Mouse (Mus musculus): ENCODE results near the gene Ibtk.
A peak's percentile ranks its signal among the peaks of the same experiment; 100 is the strongest.

Ibtk gene

DNA sequence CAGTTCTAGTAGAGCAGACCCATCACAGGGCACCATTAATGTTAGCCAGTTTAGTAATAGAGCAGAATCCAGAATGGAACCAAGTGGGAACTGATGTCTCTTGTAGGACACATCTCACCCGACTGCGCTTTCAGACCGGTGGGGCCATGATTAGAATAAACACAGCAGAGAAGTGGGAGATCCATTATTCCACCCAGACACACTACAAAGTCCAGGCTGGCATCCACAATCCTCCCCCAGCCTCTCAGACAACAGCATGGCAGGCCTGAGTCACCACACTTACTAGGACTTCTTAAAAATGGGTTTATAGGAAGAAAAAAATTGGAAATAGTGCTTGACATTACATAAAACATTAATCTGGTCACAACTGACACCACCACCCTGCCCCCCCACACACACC lies 53.5 kb downstream of the Ibtk start:
- DNase-seq = no peak

DNA sequence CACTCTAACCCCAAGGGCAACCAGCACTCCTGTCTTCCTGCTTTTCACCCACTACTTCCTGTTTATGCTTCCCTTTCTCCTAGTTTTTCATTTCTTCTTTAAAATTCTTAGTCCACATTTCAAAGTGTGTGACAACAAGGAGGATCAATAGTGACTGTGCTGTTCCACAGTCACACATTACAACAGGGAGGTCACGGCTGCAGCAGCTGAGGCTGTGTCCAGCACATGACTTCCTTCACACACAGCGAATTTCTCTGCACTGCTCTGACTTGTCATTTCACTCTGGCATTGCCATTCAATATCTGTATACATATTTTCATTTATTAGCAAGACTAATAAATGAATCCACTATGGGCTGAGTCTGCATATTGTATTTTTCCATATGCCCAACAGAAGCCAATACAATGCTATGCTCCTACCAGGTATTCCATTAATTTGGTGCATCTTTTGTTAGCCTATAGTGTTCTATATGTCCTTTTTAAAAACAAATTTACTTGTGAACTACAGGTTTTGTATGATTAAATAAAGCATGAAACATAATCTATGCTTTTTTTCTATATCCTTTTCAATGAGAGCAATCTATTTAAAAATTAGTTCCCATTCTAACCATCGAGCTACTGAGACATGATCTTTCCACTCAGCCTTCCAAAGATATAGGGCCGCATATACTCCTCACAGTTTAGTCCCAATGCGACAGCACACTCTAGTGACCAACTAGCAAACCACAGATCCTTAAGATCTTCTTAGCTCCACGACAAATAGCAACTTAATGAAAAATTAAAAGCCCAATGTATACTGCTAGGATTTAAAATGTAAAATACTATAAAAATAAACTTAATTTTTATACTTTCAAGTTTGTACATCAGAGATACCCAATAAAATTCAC lies 55.7 kb downstream of the Ibtk start:
- peak; percentile 62 for DNase-seq

DNA sequence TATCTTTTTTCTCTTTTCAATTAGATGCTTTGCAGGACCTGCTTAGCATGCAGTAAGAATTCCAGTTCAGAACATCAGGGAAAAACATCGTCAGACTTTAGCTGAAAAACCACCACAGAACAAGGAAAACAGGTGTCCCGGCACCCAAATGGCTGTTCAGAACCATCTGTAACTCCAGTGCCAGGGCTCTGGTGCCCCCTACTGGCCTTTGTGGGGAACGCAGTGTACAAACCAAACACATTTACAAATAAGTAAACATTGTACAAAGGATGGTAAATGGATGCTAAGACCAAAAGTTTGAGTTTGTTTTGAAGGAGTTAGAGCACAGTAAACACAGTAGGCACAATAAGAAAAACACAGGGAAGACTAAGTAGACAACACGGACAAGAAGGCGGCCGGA lies 64.1 kb downstream of the Ibtk start:
- DNase-seq = no peak

DNA sequence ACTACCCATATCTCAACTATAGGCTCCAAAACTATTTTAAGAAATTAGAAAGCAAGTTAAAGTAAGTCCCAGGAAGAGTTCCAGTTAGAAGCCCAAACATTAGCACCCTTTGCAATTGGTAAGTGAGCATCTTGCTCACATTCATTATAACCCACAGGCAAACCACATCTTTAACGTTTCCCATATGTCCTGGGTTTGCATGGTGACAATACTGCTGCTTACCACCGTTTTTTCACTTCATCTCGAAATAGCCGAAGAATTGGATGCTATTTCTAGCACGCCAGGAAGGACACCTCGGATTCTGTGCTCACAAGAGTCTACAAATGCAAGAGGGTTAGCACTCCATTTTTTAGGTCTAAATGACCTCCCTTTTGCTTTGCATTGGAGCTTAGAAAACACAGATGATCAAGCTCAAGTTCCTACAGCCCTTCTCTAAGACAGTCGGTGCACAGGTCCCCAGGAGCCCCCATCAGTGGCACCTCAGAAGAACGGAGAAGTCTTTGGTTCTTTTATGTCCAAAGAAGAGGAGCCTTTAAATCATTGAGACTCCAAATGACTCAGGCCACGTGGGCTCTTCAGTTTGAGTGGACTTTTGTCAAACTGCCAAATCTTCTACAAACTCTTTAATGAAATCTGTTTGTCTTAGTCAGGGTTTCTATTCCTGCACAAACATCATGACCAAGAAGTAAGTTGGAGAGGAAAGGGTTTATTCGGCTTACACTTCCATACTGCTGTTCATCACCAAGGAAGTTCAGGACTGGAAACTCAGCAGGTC lies 73.8 kb downstream of the Ibtk start:
- DNase-seq = no peak

DNA sequence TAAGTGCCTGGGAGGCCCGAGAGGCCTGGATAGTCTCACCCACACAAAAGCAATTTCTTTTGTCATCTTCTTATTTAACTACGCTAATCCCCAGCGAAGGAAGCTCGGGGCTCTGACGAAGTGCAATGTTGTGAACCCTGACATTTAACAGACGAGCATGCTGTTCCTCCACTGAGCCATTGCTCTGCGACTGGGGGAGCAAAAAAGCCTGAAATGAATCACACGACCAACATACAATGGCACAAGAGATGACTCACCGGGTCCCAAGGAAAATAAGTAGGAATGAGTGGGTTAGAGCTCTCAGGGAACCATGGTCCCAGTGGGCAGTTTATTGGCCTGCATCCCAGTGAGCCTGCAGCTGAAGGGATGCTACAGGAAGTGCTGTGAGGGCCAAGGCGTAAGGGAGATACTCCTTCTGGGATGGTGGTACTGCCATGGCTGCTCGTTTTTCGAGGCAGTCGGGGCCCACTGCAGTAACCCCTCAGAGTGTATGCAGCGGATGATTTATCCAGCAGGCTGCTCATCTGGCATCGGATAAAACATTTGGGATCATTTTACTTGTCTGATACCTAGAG lies 75.1 kb downstream of the Ibtk start:
- no peak for DNase-seq

DNA sequence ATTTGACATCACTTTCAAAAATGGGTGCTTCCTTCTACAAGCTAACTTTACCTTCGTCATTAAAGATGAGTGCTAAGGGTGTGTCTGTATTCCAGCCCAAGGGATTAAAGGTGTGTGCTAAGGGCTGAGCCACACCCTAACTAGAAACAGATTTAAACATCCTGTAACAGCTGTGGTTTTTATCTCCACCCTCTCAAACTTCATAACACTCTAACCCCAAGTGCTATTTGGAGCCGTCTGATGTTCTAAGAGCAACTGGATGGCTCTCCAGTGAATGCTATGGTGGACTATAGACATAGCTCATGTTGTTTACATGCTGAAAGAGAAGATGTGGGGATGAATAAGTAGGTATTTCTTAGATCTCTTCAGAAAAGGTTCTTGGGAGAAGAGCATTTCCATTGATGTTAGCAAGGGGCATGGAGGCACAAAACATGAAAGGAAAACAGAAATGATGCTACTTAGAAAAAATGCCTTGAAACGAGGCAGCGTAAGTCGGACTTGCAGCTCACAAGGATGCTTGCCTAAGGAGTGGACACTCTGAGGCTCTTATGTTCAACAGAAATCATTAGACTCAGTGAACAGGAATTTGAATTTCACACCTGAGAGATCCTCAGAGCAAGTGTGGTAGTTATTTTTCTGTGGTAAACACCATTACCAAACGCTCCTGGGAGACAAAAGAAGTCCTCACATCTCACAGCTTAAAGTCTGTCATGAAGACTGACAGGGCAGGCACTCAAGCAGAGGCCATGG lies 77.4 kb downstream of the Ibtk start:
- no peak for DNase-seq

DNA sequence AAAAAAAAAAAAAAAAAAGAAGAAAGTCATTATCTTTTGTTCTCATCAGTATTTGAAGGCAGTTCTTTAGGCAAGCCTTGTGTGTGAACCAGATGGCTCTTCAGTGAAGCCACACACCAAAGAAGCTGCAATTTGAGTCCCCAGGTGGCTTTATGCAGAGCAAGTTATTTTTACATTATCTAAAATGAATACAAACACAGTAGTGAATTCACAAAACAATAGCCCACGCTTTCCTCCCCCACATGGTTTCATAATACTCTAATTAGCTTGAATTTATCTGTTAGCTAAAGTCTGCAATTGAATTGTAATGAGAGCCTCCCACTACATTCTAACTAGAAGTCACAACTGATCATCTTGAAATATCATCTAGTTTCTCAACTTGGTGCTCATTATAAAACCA lies 84.8 kb downstream of the Ibtk start:
- DNase-seq = no peak

DNA sequence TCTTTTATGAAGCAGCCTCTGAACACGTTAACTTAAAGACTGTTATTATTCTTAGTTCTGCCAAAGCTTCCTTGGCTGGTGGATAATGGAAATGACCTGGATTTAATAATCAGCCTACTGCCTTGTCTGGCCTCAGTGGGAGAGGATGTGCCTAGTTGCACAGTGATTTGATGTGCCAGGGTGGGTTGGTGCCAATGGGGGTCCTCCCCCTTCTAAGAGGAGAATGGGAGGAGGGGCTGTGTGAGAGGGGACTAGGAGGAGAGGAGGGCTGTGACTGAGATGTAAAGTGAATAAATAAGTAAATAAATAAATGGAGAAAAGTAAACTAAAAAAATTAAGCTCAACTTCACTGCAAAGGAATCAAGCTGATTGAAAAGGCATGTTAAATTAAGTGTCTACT lies 85.3 kb downstream of the Ibtk start:
- DNase-seq = peak; percentile 20

DNA sequence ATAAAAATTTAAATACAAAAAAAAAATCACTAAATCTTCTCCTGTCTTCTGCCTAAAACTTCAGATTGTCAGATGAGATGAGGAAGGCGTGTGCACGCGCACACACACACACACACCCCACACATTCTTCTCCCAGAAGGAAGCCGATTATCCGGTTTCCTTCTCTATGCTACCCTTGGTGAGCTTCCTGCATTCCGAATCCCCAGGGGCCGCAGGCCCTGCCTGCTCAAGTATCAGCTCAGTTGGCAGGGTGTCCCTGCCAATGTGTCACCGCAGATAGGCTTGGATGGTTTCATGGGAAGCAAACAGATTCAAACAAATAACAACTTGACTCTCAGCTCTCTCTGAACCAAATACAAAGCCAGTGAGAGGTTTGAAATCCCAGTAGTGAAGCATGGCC lies 86.0 kb downstream of the Ibtk start:
- DNase-seq = peak; percentile 23

DNA sequence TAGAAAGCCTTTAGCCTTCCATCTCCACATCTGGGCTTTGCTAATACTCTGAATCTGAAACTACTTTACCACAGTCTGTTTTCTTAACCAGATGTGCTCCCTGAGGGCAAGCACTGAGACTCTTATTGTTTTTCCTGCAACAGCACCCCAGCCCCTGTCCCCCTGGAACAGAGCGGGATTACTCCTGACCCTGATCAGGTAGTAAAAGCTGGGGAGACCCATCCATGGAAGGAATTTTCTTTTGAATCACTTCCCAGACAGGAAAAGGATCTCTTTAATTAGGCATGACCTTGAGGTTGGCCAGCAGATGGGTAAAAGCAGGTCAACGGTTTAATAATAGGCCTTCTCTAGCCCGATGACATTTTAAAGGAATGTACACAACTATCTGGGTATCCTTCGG lies 95.7 kb downstream of the Ibtk start:
- no peak for DNase-seq

DNA sequence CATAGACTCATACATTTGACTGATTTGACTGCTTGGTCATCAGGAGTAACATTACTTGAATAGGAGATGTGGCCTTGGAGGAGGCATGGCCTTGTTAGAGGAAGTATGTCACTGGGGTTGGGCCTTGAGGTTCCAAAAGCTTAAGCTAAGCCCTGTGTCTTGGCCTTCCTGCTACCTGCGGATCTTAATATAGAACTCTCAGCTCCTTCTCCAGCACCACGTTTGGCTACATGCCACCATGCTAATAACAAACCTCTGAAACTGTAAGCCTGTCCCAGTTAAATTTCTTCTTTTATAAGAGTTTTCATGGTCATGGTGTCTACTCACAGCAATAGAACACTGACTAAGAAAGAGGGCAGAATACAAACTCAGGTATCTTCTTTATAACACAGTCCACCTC lies 110.9 kb downstream of the Ibtk start:
- no peak for DNase-seq

Measured in retina, postnatal 1 day (tissue).